Mouse (Mus musculus) heart, postnatal 0 days (tissue): ENCODE data around the gene Gm3373. TPM values are rescaled to one million over a fixed set of nuclear protein-coding genes. Genes with fewer than 3 reads are reported as not detected.
"Not testable (repeated sequence)": the region's sequence is repeated elsewhere in the genome, so short reads cannot be mapped to it uniquely, and the experiment has no call there.

Experiments
- ATAC-seq: fragments of 200-750 bp; cut with Nextera tagmentation; 2 replicates; pipeline ENCODE4 v1.8.0; 2017; ENCODE audit warnings: low read depth, moderate number of reproducible peaks, moderate library complexity; ENCODE audit not compliant: insufficient read depth
- DNase-seq: peaks from one replicate; pipeline ENCODE4 v3.0.0-alpha.2; 2016; ENCODE audit warnings: low spot score
- H3K27ac ChIP-seq: fragments of 300-500 bp; sonication (generic); 2 replicates; pipeline ENCODE4 v1.5.1; 2014; ENCODE audit warnings: low read depth, mild to moderate bottlenecking
- H3K27me3 ChIP-seq: fragments of 300-500 bp; sonication (generic); 2 replicates; pipeline ENCODE4 v1.6.1; 2014; ENCODE audit warnings: low read length, mixed read lengths; ENCODE audit not compliant: control insufficient read depth, insufficient read depth
- H3K36me3 ChIP-seq: fragments of 300-500 bp; sonication (generic); replicated peaks from 2 replicates; pipeline ENCODE4 v1.6.1; 2014; ENCODE audit warnings: low read length, mixed read lengths; ENCODE audit not compliant: control insufficient read depth, insufficient read depth
- H3K4me1 ChIP-seq: fragments of 300-500 bp; sonication (generic); 2 replicates; pipeline ENCODE4 v1.6.1; 2014; ENCODE audit warnings: antibody characterized with exemption; ENCODE audit not compliant: control insufficient read depth, insufficient read depth
- H3K4me2 ChIP-seq: fragments of 300-500 bp; sonication (generic); 2 replicates; pipeline ENCODE4 v1.6.1; 2014; ENCODE audit warnings: low read depth, mild to moderate bottlenecking, low read length, moderate library complexity
- H3K4me3 ChIP-seq: fragments of 300-500 bp; sonication (generic); 2 replicates; pipeline ENCODE4 v1.5.1; 2014; ENCODE audit warnings: low read depth, low read length
- H3K9ac ChIP-seq: fragments of 300-500 bp; sonication (generic); replicated peaks from 2 replicates; pipeline ENCODE4 v1.6.1; 2014; ENCODE audit warnings: low read depth, low read length, mixed read lengths
- H3K9me3 ChIP-seq: fragments of 300-500 bp; sonication (generic); replicated peaks from 2 replicates; pipeline ENCODE4 v1.6.1; 2016; ENCODE audit warnings: low read length; ENCODE audit not compliant: control insufficient read depth
- WGBS: fragments of 180-500 bp; shearing (Covaris S2); extraction: QIAGEN DNeasy Blood & Tissue Kit; methylation state at CpG from one replicate; pipeline ENCODE4 v1.1.7; 2014; 5-methylcytosine and 5-hydroxymethylcytosine counted together
- polyA plus RNA-seq: library from polyadenylated mRNA; unstranded; fragments of >200 nt; fragmentation: Nextera tagmentation; extraction: Ambion mirVana; gene quantifications from 2 replicates; pipeline ENCODE4 v1.2.1, GENCODE M21; 2015
- total RNA-seq: library from RNA; depleted of rRNA; stranded (reverse); fragments of >200 nt; gene quantifications from 2 replicates; pipeline ENCODE4 v1.2.3, GENCODE M21; 2014; ENCODE audit warnings: low replicate concordance; rRNA removed

Gene Gm3373
- total RNA-seq (not detected in 2 replicates), polyA plus RNA-seq (not detected in 2 replicates)

DNA sequence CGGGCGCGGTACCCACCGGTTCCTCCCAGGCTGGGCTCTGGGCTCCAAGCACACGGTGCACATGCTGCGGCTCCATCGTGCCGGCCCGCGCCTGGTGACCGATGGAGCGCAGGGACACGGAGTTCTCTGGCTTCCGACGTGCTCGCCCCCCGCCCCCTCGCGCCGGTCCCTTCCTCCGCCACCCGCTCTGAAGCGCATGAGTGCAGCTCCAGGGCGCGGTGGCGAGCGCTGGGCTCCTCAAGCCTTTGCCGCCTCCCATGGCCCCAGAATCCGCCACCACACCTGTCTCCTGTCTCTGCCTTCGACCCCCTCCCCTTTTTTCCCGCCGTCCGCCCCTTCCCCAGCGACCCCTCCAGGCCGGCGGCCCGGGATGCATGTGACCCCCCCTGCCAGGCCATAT lies at the start of gene Gm3373:
Gene Gm3373, minus strand, starts transcription at position 101 of the 400 bp plus-strand sequence.
- H3K4me1 ChIP-seq, H3K9ac ChIP-seq, H3K27me3 ChIP-seq, DNase-seq, H3K9me3 ChIP-seq, H3K36me3 ChIP-seq, H3K4me3 ChIP-seq, H3K27ac ChIP-seq, ATAC-seq, H3K4me2 ChIP-seq: not testable (repeated sequence)
- WGBS: no CpG with 5 or more reads among the region's 37 CpGs

DNA sequence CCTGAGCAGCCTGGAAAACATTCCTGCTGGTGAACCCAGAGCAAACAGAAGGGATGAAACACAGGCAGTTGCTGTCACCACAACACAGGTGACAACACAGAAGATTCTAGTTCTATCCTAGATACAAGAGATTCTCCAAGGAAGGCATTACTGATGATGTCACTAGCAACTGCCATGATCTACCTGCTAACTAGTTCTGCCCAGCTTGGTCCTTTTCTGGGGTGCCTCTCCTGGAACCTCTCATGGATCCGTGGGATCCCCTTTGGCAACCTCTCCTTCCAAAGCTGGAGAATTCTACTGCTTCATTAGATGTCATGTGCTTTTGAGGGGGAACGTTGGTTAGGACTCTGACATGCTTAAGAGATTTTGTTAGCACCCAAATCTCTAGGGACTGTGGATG lies 54.0 kb downstream of the Gm3373 start, which contains the start of gene Gm9603:
Gene Gm9603, minus strand, starts transcription at position 101 of the 400 bp plus-strand sequence.
- not testable (repeated sequence) for H3K27ac ChIP-seq, DNase-seq, H3K27me3 ChIP-seq, H3K4me1 ChIP-seq, H3K36me3 ChIP-seq, H3K9ac ChIP-seq, H3K9me3 ChIP-seq, H3K4me2 ChIP-seq, ATAC-seq, H3K4me3 ChIP-seq
- no CpG with 5 or more reads among the region's 2 CpGs for WGBS

Other genes starting within 250 kb of the Gm3373 start
- gene Gm3488, start 239.9 kb downstream of the Gm3373 start, total RNA-seq: not detected in 2 replicates
- 0.25 and 0.52 TPM in 2 replicates for gene Gm3488, start 239.9 kb downstream of the Gm3373 start, polyA plus RNA-seq
- not detected in 2 replicates for gene Gm3532, start 203.1 kb downstream of the Gm3373 start, total RNA-seq
- gene Gm3532, start 203.1 kb downstream of the Gm3373 start, polyA plus RNA-seq: not detected in 2 replicates
- not detected in 2 replicates for gene Gm8265, start 108.5 kb downstream of the Gm3373 start, total RNA-seq
- gene Gm8265, start 108.5 kb downstream of the Gm3373 start, polyA plus RNA-seq: not detected in 2 replicates
- not detected in 2 replicates for gene Gm9603, start 54.1 kb downstream of the Gm3373 start, total RNA-seq
- not detected in 2 replicates for gene Gm9603, start 54.1 kb downstream of the Gm3373 start, polyA plus RNA-seq
- not detected in 2 replicates for gene Gm3383, start 66.4 kb upstream of the Gm3373 start, total RNA-seq
- gene Gm3383, start 66.4 kb upstream of the Gm3373 start, polyA plus RNA-seq: 0.21 and 0.45 TPM in 2 replicates
- gene Gm3424, start 88.8 kb upstream of the Gm3373 start, total RNA-seq: not detected in 2 replicates
- gene Gm3424, start 88.8 kb upstream of the Gm3373 start, polyA plus RNA-seq: not detected in 2 replicates
- gene Gm8237, start 138.8 kb upstream of the Gm3373 start, total RNA-seq: not detected in 2 replicates
- 0.10 and 0.11 TPM in 2 replicates for gene Gm8237, start 138.8 kb upstream of the Gm3373 start, polyA plus RNA-seq
- gene Gm3248, start 220.2 kb upstream of the Gm3373 start, total RNA-seq: not detected in 2 replicates
- 0.22 and 0.23 TPM in 2 replicates for gene Gm3248, start 220.2 kb upstream of the Gm3373 start, polyA plus RNA-seq
- gene Gm3453, start 237.6 kb upstream of the Gm3373 start, total RNA-seq: not detected in 2 replicates
- not detected in 2 replicates for gene Gm3453, start 237.6 kb upstream of the Gm3373 start, polyA plus RNA-seq